Mouse (Mus musculus): ENCODE data around the gene Hmgn1.
"Not testable (repeated sequence)": the region's sequence is repeated elsewhere in the genome, so short reads cannot be mapped to it uniquely, and the experiment has no call there.

Gene Hmgn1

DNA sequence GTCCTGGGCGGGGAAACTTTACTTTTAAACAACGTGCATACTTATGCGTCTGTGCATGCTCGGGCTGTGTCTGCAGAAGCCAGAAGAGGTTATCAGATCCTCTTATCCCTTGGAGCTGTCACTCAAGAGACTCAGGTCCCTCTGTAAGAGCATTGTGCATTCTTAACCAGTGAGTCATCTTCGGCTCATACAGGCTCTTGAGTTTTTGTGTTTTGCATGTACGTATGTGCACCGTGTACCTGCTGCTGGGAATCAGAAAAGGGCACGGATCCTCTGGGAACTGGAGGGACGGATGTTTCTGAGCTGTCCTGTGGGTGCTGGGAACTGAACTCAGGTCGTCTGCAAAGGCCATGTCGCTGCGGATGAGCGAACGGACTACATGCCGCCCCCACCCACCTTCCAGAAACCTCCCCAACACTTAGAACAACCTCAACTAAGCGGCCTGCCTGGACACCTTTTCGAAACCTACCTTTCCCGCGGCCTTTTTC is 801 bp downstream of the Hmgn1 start:
- no peak for DNase-seq (ENCODE audit: low spot score)

- DNase-seq (ENCODE audit: low spot score): no peak
Observed at GRCm38 (mm10) chr16:96120022-96120623, 7.4 kb downstream of the Hmgn1 start.

DNA sequence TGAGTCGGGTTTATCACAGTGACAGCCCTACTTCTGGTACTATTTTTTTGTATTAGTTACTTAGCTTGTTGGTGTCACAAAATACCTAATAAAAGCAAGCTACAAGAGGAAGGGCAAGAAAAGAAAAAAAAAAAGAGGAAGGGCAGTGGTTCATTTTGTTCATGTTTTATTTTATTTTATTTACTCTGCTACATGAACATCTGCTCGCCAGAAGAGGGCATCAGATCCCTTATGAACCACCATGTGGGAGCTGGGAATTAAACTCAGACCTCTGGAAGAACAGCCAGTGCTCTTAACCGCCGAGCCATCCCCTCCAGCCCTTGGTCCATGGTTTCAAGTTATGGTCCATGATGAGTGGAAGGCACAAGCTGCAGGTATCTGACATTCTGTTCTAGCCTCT is 12.8 kb downstream of the Hmgn1 start:
- no peak for DNase-seq (ENCODE audit: low spot score)

GRCm38 (mm10) chr16:96112769-96113168 is 14.8 kb downstream of the Hmgn1 start:
- DNase-seq (ENCODE audit: low spot score): no peak

DNA sequence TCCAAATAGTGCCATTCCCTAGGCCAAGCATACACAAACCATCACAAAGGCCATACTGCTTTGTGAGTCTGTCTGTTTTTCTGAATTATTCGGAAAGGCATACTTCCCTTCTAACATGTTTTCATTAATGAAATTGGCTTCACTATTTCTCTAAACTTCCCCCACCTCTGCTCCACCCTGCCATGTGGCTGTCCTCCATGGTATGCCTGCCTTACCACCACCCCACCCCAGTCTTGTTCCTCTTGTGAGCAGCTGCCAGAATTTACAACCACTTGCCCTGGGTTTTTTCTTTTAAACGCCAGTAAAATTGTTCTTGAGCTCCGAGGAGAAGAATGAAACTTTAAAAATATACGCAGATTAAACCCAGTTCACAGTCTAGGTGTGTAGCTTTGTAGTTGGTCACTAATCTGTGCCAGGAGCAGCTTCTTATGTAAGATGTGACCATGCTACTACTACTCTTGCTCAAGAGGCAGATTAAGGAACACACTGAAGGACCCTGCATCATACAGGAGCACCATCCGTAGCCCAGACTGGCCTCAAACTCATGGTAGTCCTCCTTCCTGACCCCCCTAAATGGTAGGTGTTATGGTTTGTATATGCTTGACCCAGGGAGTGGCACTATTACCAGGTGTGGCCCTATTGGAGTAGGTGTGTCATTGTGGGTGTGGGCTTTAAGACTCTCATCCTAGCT is 16.7 kb downstream of the Hmgn1 start:
- no peak for DNase-seq (ENCODE audit: low spot score)

DNA sequence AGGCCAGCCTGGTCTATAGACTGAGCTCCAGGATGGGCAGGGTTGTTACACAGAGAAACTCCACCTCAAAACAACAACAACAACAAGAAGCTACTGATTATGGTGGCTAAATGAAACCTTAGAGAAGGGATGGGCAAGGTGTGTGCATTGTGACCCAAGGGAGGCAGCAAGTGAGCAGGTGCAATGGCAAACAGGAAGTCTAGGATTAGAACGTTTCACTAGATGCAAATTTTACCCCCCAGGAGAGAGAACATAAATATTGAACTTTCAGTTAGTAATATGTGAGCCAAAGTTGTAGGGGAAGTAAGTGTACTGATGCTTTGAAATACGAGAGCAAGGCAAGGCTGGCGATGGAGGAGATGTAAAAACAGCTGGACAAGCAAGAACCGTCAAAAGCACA is 17.9 kb downstream of the Hmgn1 start:
- no peak for DNase-seq (ENCODE audit: low spot score)

DNA sequence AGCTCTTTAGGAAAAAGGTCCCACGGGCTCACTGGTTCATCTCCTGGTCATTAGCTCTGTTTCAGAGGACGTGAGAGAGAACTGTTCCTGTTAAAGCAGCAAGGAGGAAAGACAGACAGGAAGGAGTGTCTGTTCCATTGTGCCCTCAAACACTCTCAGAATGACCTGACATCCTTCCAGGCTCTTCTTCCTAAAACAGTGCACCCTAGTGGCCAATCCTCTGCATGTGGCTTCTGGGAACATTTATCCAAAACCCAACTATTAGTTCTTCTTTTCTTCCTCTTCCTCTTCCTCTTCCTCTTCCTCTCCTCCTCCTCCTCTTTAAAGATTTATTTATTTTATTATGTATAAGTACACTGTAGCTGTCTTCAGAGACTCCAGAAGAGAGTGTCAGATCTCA is 24.5 kb downstream of the Hmgn1 start:
- peak; percentile 39 for DNase-seq (ENCODE audit: low spot score)

DNA sequence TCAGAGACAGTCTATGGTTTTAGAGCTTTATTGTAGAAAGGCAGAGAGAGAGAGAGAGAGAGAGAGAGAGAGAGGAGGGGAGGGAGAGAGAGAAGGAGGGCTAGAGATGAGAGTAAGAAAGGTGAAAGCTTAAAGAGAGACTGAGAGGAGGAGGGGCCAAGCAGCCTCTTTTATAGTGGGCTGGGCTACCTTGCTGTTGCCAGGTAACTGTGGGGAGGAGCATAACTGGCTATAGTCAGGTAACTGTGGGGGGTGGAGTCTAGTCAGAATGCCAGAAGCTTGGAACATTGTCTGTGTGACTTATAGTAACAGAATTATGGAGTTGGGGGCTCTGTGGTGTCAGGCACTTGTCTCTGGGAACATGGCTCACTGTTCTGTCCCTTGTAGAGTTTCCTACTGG is 29.7 kb downstream of the Hmgn1 start:
- not testable (repeated sequence) for DNase-seq (ENCODE audit: low spot score)

DNA sequence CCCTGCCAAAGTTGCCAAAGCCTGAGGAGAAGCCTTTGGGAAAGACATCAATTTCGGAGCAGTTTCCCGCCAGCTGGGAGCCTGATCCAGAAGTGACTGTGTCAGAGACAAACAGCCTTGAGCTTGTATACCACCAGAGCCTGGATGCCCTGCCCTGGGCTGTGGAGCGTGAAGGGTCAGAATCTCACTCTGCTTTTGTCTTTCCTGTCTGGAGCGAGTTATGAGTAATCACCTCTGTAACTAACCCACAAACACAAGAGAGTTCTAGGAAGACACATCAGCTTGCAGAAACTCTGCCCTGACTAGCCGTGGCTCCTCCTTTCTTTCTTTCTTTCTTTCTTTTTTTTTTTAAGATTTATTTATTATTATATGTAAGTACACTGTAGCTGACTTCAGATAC is 31.6 kb downstream of the Hmgn1 start:
- DNase-seq (ENCODE audit: low spot score): no peak

GRCm38 (mm10) chr16:96091515-96092504 is 35.7 kb downstream of the Hmgn1 start:
- DNase-seq (ENCODE audit: low spot score): peak; percentile 18

GRCm38 (mm10) chr16:96088120-96088519 is 39.4 kb downstream of the Hmgn1 start:
- no peak for DNase-seq (ENCODE audit: low spot score)

DNA sequence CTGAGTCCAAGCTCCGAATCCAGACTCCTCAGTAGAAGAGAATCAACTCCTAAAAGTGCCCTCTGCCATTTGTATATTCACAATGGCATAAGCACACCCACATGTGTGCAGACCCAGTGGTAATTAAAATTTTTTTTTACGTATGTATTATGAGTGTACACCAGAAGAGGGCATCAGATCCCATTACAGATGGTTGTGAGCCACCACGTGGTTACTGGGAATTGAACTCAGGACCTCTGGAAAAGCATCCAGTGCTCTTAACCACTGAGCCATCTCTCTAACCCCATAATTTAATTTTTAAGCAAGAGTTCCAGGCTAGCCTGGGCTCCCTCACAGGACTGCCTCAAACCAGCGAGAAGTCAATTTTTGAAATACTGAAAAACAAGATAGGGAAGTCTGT is 40.1 kb downstream of the Hmgn1 start:
- no peak for DNase-seq (ENCODE audit: low spot score)

DNA sequence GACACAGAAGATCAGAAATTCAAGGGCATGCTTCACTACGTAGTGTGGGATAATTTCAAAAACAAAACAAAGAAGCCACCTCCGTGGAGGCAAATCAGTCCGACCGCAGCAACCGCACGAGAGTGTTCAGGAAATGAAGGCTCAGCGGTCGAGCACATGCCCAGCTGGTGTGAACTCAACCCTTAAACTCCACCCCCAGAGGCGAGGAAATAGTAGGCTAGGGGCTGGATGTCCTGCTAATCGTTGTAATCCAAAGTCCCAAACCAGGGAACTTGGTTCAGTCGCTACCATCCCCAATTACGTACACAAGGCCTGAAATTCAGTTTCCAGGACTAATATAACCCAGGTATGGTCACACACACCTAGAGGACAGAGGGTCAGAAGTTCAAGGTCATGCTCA is 40.5 kb downstream of the Hmgn1 start:
- DNase-seq (ENCODE audit: low spot score): no peak

- no peak for DNase-seq (ENCODE audit: low spot score)
Observed at GRCm38 (mm10) chr16:96085597-96085996, 41.9 kb downstream of the Hmgn1 start.

GRCm38 (mm10) chr16:96083179-96083646 is 44.3 kb downstream of the Hmgn1 start:
- DNase-seq (ENCODE audit: low spot score): peak; percentile 37

GRCm38 (mm10) chr16:96082301-96083178 is 45.0 kb downstream of the Hmgn1 start, which contains the start of gene Brwd1:
Brwd1 (minus strand) TSS chr16:96082526.
- DNase-seq (ENCODE audit: low spot score): peak; percentile 84

DNA sequence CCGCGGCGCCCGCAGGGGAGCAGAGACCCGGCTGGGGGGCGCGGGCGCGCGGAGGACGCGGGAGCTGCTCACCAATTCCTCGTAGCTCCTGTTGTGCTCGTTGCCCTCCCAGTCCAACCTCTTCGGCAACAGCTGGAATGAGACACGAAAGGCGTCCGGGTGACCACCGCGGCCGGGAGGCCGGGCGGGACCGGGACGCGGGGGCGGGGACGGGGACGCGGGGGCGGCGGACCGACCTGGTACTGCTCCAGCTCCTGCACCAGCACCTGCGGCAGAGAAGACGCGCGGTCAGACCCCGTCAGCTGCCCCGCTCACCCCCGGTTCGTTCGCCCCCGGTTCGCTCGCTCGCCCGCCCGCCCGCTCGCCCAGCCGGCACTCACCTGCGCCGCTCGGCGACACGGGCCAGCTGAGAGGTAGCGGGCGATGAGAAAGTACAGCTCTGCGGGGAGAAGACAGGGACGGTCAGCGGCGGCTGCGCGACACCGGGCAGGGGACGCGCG is 45.7 kb downstream of the Hmgn1 start:
- peak; percentile 46 for DNase-seq (ENCODE audit: low spot score)

- peak; percentile 82 for DNase-seq (ENCODE audit: low spot score)
Observed at GRCm38 (mm10) chr16:96081331-96081730, 46.2 kb downstream of the Hmgn1 start.

DNA sequence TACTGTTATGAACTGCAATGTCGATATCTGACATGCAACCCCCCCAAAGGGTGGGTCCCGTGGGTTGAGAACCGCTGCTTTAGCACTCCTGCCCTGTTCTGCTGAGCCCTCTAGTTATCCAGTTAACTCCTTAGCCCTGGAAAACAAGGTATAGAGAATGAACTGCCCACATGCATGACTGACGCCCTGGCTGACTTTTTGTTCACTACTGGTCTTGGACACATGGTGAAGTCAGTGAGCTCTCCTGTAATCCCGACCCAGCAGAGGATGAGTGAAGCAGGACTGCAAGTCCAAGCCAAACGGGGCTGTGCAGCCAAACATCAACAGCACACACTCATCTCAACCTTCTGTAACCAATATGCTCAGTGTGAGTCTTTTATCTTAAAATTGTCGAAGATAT is 47.0 kb downstream of the Hmgn1 start:
- DNase-seq (ENCODE audit: low spot score): no peak

Measured in urinary bladder, postnatal 25 days (tissue).